Mouse (Mus musculus) CD8-positive naive resting alpha-beta T cell, adult 2 months (primary cell): Measurements from ENCODE around the gene Kctd8.
"Not testable (repeated sequence)": the region's sequence is repeated elsewhere in the genome, so short reads cannot be mapped to it uniquely, and the experiment has no call there.

ENCODE experiments used
- DNase-seq, 2 experiments: peaks; one replicate each; pipeline ENCODE4 v3.0.0; 2022; ENCODE audit warnings: low read depth in 2 of 2, low spot score in 2 of 2

Kctd8 gene

DNA sequence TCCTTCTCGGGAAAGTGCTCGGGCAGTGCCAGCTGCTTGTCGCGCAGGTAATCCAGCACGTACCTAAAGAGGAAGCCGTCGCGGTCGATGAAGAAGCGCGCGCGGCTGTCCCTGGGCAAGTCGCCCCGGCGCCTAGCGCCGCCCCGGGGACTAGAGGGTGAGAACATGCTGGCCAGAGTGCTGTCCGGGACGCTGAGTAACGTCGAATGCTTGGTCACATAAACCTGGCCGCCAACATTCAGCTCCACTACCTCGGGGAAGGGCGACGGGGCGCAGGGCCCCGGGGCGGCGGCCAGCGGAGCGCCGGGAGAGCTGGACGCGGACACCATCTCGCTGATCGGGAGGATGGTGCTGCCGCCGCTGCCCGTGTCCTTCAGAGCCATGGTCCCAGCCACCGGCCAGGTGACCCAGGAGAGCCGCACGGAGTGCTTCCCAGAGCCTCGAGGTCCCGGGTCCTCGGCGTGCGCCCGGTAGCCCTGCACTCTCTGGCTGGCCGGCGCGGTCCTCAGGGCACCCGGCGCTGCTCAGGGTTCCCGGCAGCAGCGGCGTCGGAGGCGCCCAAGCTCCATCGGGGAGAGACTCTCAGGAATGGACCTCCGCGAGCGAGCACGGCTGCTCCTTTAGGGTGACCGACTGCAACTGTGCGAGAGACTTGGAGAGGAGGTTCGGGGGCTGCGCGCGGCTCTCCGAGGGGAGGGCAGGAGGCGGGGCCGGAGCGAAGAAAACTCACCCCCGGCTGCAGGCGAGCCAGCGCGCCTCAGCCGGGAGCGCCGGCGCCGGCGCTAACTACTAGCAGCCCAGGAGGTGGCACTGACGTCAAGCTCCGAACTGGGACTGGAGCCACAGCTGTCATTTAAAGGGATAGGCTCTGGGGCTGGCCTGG lies at the start of gene Kctd8:
Gene Kctd8 (minus strand): TSS at position 761 of the 883 bp plus-strand sequence.
- DNase-seq: no peak

DNA sequence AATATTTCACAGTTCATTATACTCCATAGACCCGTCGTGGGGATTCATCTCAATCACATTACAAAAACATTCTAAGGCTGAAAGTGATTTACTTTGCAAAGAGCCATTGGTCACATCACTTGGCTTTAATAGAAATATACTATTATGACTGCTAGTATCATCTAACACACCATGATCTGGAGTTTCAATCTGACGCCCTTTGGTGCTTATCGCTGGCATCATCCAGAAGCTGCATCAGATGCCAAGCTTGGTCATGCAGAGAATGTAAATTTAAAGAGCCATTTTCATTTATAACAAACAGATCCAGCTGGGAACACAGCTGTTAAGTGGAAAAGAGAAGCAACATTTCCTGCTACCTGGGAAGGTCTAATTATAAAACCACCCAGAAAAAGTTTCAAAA lies 37.6 kb upstream of the Kctd8 start:
- no peak for DNase-seq

DNA sequence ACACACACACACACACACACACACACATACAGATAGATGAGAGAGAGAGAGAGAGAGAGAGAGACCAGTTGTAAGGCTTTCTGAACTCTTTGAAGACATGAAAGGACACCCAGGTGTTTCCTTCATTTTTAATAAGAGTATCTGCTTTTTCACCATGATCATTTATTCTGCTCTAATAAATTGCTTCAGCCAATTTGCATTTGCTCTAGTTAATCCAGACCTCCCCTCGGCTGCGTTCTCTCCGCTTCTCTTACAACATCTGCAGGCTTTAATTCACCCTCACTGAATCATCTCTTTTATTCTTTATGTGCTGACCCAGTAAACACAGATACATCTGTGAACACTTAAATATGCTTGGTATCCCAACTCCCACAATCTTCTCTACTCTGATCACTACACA lies 9.1 kb upstream of the Kctd8 start:
- no peak for DNase-seq

DNA sequence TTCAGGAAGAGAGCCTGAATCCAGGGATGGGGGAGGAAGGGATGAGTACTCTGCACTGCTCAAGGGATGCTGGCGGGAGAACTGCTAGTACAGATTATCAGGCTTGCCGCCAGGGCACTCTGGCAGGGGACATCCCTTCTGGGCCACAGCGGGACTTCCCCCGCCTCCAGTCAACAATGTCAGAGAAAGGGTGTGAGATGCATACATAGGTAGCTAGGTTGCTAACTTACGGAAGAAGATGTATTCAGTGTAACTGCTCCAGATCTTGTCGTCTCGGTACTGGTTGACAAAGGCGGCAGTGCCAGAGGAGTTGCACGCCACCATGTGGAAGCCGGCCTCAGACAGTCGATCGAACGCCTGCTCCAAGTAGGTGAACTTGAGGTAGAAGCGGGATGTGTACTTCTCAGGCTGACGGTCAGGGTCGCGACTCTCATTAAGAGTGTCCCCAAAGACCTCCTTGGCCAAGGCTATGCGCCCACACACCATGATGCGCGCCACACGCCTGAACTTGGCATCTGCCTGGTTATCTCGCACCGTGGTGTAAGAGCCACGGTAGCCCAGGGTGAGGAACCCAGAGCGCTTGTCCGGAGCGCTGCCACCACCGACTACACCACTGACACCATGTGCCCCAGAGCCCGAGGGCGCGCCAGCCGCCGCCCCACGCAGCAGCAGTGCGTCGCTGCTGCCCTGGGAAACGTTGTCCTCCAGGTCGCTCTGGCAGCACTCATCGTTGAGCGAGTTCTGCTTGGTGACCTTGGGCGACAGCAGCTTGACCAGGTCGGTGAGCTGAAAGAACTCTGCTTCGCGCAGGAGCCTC lies 1.2 kb downstream of the Kctd8 start:
- no peak for DNase-seq

DNA sequence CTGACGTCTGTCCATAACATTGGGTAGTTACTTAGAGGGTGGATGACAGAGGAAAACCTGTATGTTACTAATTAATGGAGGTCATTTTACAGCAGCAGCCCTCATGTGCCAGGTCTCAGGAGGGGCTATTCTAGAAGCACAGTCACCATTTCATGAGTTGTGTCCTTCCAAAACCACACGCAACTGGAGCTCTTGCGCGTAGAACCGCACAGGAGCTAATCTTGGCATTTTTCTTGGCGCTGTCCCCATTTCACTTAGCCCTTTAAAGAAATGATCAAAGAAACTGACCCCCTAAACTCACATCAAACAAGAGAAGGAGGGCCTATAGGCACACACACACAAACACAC lies 1.9 kb downstream of the Kctd8 start:
- no peak for DNase-seq

DNA sequence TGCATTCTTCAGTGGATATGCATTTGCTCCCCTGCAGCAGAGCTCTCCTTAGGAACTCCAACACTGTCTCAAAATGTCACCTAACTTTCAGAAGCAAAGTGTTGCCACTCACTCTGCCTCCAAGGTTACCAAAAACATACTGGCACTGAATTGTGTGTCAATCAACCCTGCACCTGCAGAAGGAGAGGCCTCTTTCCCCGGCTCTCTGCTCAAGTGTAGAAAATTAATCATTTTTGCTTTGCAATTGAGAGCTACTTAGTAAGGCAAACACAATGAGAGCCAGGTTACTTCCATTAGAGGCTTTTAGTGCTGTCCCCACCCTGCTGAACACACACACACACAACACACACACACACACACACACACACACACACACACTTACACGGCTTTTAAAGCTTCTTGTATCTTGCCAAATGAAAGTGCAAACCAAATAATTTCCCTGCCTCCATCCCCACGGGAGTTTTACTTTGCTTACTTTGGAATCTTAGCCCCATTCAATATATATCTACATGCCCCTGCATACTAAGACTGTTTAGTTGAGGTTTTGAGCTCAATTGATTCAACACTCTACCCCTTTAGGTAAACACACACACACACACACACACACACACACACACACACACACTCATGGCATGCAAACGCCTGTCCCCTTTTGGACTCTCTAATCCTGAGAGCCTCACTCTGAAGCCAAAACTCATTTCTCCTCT lies 2.4 kb downstream of the Kctd8 start:
- no peak for DNase-seq

DNA sequence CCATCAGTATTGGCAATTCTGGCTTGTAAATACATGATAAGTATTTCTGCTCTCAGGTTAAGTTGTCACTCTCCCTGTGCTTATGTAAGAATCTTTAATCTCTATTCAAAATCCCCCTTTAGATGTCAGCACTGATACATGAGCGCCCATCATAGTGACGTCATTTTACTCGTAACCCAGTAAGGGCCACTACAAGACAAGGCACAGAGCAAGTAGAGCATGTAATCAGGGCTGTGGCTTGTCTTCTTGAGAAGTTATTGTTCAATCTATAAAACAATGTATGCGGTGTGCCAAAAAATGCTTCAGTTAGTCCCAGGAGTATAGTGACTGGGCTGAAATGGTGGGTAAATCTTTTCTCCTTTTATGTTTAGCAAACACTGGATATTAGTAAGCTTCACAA lies 13.9 kb downstream of the Kctd8 start:
- DNase-seq: no peak

DNA sequence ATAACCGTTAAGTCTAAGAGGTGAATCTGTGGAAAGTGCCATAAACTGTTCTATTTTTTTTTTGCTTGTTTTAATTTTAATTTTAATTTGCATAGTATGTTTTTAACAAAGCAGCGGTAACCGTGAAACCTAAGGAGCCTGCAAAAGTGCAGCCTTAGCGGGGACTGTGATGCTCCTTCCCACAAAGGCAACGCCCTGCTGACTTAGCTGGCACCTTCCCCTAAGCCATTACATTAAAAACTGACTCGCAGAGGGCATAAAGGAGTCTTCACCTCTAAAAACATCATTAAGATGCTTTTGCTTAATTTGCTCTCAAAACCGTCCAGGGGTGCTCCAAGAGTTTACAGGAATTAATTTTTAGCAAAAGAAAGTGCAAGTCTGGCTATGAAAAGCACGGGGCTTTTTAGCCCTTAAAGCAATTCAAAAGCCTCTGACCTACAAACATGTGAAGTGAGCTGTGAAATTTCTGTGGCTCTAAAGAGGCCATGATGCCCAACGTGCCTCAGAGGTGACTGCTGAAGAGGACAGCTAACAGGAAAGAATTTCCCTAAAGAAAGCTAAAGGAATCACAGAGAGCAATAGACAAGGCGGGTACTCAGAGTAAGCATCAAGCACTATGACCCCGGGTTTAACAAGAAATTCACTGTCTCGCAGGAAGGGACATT lies 16.8 kb downstream of the Kctd8 start:
- DNase-seq: no peak

DNA sequence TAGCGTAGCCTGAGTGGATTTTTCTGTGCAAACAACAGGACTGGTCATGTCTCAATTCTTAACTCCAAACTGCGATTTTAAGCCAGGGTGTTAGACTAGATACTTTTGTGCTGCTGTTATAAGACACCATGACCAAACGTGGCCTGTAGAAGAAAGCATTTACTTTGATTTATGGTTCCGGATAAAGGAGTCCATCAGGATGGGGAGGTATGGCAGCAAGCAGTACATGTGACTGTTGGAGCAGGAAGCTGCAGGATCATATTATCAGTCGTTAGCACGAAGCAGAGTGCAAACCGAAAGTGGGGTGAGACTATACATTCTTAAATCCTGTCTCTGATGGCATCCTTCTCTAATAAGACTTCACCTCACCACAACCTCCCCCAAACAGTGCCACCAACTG lies 28.9 kb downstream of the Kctd8 start:
- DNase-seq: no peak

DNA sequence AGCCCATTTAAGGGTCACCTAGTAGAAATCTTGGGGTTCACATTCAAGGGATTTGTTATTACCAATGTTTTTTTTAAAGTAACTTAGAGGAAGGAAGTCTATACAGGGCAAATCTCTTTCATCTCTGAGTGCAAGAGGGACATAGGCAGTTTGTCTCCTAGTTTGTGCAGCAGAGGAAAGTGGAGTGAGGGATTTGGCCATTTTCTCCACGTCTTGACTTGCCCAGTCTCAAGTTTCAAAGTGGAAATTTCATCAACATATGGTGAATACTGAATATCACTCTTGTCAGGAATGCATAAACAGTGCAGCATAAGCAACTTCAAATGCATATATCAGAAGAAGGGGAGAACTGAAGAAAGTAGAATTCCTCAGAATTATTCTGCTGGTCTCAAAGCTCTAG lies 39.8 kb downstream of the Kctd8 start:
- DNase-seq: no peak

DNA sequence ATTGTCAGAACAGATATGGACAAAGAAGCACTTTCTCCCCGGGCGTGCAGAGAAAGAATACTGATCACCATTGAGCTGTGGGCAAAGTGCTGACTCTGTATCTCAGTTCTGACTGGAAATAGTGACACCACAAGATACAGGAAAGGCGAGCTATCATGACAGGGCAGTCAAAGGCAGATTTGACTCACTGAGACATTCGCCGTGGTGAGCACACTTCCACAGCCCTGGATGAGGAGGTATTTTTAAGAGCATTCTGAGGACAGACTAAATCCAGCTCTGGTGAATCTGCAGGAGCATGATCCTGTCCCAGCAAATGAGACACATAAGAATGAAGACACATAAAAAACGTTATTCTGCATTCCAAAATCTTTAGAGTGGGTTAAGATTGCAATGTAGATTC lies 49.1 kb downstream of the Kctd8 start:
- DNase-seq: no peak

DNA sequence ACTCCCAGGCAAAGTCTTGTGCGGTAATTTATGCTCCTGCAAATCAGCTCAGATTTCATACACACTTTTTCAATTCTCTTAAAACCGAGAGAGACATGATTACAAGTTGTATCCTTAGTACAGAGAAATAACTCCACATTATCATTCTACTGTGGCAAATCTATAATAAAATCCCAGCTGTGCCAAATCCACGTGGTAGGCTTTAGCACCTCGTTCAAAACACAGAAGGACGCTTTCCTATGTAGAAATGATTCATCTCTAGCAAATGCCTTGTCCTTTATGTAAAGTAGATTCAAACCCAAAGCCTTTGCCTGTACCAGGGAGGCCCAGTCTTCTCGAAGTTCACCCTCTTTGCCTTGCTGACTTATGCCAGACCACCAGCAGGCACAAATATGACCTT lies 57.1 kb downstream of the Kctd8 start:
- DNase-seq: no peak

DNA sequence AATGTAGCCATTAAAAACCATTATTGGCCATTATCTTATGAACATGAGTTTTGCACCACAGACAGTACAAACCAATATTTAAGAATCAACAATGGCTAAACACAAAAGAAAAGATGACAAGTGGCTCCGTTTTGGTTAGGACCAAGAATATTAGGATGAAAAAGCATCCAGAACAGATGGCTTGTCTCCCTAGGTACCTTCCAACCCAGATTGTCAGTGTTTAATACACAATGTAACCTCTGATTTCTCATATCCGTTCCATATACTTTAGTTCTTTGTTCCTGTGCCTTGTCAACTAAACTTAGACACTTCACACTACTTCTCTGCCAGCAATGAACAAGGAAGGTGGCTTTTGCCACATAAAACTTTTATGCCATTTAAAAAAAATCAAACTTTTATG lies 89.1 kb downstream of the Kctd8 start:
- no peak for DNase-seq

DNA sequence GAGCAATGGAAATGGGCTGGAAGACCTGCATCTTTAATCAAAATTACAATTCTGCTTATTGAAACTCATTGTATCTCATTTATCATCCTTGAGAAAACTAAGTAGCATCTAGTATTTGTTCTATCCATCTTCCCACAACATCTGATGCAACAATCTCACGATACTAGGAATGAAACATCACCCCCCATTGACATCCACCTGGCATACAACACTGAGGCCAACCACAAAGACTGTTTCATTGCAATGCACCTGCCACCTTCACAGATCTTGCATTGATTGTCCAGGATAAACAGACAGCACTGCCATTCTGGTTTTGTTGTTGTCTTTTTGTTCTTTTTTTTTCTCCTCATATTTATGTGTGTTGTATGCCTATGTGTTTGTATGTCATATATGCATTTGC lies 99.5 kb downstream of the Kctd8 start:
- no peak for DNase-seq

DNA sequence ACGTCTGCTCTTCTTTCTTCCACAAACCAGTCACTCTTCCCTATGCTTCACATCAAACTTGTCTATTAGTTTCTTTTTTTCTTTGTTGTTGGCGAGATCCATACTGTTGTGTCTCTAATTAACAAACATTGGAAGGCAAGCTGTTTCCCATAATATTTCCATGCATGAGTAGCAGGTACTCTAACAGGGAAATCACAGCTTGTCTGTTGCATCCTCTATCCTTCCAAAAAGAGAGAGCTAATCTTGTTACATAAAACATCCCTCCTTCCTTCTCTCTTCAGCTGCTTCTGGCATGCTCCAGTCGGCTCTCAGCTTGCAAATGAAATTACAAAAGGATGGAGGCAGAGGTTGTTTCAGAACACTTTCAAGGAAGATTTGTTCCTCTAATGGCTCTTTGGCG lies 107.9 kb downstream of the Kctd8 start:
- DNase-seq: no peak

DNA sequence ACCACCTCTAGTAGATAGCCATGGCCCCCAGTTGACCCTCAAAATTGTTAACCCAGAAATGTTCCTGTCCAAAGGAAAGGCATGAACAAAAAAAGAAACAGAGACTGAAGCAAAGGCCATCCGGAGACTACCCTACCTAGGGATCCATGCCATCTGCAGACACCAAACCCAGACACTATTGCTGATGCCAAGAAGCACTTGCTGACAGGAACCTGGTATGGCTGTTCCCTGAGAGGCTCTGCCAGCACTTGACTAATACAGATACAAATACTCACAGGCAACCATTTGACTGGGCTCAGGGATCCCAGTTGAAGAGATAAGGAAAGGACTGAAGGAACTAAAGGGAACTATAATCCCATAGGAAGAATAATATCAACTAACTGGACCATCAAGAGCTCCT lies 109.8 kb downstream of the Kctd8 start:
- DNase-seq: not testable (repeated sequence)

DNA sequence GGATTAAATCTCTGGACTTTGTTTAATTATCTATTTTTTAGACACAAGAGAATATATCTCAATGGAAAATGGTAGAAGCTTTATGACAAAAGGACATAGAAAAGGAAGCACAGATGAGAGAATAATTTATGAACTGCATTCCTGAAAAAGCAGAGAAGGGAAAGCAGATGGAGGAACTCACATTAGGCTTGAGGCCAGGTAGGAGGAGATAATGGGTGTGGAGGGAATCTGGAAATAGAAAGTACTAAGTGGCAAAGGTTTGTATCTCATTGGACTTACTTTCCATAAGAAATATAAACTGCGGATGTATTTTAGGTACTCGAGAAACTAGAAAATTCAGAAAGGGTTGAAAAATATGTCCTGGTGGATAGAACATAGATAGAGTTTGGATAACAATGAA lies 114.3 kb downstream of the Kctd8 start:
- DNase-seq: no peak

DNA sequence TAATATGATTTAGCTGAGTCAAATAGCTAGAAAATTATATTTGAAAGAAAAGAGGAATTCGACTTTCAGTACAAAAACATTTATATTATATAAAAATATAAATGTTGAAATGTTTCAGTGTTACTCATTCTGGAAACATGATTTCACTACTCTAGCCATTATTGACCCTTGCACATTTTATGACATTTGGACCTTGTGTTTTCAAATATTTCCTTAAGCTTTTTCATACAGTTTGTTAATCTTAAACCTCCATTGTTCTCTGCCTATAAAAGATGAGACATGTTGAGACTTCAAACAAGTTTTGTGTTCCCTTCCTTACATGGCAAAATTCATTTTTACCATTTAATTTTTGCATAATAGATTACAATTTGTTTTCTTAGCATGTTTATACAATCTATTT lies 118.9 kb downstream of the Kctd8 start:
- no peak for DNase-seq

DNA sequence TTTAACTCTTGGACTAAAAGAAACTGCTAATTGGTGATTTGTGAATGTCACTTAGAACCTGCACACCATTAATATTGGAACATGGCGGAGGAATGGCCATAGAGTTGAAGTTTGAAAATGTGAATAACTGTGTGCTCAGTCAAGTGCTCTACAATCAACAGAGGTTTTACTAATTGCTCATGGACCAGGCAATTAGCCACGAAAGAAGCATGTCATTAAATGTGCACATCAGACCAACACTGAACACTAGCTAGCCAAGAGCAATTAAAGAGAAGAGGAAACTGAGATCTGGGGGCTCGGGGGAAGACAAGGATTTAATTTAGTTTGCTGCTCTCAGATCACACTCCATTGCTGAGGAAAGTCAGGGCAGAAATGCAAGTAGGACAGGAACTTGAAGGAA lies 126.3 kb downstream of the Kctd8 start:
- DNase-seq: no peak

DNA sequence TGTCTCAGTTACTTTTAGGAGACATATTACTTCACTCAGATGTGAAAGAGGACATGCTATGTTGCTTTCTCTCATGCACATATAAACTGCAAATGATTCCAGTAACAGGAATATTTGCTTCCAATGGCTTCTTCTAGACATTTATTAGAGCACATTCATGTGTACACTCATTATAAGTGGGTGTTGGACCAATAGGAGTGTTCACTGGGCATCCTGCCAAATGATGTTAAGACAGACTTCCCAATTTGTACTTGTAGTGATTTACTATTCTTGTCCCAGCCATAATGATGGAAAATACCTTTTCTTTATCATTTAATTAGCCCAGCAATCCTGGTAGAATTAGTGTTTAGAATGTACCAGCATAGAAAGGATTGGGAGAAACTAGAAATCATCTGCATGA lies 132.1 kb downstream of the Kctd8 start:
- no peak for DNase-seq

DNA sequence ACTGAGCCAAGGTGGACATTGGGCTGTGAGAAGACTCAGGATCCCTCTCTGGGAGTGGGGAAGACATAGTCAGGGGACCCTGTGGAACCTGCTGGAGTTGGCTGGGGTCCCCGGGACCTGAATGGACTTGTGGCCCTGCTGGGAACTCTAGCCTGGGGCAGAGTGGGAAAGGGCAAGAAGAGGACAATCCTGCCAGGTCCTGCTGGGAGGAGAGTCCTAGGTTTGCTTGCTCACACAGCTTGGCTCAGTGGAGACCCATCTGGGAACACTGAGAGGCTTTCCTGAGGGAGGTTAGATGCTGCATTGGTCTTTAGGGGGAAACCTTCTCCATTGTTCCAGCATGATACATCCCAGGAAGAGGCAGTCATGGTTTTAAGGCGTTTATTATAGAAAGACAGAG lies 133.8 kb downstream of the Kctd8 start:
- no peak for DNase-seq
